Mouse (Mus musculus) mouse embryonic stem cell (cell line): ENCODE measurements around the gene Fig4.

Experiments used
- in situ Hi-C, 2 experiments: fragments of 300-500 bp; cut with MboI; formaldehyde crosslinking; loops; 1 replicate in 1 of 2; 3 replicates in 1 of 2; pipeline ENCODE4 v1.14.3; 2019 to 2020; ENCODE audit warnings: low sequenced_read_pairs in 2 of 2, low pct_unique_long_range_greater_than_20kb in 1 of 2, mixed read lengths in 1 of 2; ENCODE audit not compliant: unreplicated experiment in 1 of 2

The Fig4 gene

DNA sequence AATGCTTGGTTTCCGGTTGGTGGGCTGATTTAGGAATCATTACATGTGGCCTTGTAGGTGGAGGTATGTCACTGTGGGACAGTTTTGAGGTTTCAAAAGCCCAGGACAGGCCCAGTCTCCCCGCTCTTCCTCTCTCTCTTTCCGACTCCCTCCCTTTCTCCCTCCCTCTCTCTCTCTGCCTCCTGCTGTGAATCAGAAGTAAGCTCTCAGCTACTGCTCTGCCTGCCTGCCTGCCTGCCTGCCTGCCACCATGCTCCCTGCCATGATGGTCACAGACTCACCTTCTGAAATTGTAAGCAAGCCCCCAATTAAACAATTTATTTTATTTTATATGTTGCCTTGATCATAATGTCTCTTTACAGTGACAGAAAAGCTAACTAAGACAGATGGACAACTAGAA, 67.5 kb downstream of the Fig4 start:
- in situ Hi-C loops, result no loop called here

DNA sequence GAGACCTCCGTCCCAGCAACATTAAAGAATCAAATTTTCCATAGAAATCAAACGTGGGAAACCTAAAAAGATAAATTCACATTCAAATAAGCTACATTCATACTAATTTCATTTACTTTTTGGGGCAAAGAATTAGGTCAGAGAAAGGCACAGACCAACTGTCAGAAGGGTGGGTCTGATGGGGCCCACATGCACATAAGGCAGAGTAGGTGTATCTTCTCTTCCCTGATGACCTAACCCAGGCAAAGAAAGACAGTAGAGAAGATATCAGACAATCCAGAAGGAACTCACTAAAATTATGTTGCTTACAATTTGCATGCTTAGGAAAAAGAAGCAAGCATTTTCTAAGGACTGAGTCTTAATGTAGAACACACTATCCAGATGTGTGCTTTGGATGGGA, 67.9 kb downstream of the Fig4 start:
- in situ Hi-C loops, result no loop called here

DNA sequence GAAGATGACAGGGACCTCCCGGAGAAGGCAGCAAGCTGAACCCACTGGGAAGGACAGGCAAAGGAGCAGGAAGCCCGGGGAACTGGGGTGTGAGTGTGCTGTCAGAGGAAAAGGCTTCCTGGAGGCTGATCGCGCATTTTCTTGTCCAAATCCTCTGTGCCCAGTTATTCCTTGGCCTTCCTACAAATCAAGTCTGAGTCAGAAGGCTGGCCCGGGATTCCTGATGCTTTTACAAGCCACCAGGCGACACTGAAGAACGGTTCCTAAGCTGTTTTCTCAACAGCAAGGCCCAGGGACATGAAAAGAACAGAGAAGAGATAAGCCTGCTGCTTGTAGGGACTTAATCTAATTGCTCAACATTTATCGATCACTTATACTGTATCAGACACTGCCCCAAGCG, 68.5 kb downstream of the Fig4 start:
- in situ Hi-C loops, result no loop called here

DNA sequence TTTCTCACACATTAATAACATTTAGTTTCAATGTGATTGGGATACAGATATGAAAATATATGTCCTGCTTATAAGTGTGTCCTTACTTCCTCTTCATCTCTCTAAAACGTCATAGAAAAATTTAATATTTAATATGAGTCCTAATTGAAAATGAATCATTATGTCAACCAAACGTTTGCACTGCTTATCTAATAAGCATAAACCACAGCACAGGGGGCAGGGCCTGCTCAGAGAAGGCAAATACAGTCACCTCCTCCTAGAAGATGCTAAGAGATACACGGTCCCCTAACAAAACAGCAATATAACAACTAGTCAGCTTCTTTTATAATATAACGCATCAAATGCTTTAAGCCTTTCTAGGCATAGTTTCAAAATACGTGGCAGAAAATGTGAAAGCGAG, 69.9 kb downstream of the Fig4 start:
- in situ Hi-C loops, result no loop called here

DNA sequence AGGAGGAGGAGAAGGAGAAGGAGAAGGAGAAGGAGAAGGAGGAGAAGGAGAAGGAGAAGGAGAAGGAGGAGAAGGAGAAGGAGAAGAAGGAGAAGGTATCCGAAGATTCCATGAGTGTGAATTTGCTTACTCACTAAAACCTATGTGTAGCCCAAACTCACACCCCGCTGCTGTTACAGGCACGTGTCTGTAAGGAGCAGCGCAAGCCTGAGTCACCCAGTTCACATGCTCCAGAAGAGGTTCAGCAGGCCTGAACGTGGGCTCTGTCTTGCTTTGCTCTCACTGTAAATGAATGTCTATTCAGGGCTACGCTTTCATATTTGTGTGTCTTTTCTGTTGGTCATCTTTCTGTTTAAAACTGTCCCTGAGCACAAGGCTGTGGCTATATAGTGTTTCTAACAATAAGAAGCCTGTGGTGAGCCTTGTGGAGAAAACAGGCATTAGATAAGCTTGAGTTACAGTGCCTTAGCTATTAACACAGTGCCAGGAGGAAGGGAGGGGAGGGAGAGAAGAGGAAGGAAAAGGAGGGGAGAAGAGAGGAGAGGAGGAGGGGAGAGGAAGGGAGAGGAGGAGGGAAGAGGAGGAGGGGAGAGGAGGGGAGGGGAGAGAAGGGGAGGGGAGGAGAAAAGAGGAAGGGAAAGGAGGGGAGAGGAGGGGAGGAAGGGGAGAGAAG, 71.8 kb downstream of the Fig4 start:
- in situ Hi-C loops, result no loop called here

DNA sequence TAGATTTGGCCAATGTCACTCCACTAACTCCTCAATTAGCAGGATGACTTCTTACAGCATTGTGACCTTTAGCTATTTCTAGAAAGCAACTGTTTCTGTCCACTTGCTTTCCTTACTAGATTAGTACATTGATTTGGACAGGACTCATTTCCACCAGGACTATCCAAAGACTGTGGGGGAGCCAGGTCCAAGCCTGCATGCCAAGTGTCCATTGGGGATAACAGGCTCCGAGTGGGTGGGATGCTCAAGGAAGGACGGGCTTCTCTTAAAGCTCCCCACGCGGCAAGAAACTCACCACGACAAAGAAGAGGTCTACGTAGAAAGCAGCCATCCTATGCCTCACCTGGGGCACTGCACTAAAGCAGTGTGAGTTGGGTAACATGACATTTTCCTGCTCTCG, 75.4 kb downstream of the Fig4 start:
- in situ Hi-C loops, result no loop called here

DNA sequence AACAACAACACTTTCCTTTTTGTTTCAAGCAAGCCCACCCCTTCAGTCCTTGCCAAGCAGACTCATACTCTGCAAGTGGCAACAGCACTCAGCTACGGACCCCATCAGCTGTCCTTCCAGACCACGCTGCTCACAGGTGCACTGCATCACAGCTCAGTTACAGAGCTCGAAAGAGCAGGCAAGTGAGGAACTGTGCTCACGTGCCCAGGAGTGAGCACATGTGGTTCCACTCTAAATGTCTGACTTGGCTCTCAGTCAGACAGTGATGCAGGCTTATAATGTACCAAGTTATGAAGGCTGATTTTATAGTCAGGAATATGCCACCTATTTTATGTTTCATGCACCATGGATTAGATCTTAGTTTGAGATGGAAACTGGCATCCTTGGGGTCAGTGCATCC, 79.6 kb downstream of the Fig4 start:
- in situ Hi-C loops, result no loop called here

DNA sequence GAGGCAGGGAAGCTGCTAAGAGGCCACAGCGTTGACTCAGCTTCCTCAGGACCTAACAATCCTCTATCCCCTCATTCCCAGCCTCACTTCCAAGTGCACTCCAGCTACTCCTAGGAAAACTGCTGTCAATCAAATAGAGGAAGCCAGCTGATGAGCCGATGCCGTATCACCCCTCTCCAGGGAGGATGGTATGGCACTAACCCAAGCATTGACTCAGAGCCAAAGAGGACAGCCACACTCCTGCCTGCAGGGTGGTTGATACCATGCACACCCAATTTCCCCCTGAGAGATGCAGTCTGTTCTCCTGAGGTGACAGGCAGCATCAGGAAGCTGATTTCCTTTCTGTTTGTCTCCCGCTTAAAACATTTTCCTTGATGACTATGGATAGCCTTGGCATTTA, 81.9 kb downstream of the Fig4 start:
- in situ Hi-C loops, result no loop called here

DNA sequence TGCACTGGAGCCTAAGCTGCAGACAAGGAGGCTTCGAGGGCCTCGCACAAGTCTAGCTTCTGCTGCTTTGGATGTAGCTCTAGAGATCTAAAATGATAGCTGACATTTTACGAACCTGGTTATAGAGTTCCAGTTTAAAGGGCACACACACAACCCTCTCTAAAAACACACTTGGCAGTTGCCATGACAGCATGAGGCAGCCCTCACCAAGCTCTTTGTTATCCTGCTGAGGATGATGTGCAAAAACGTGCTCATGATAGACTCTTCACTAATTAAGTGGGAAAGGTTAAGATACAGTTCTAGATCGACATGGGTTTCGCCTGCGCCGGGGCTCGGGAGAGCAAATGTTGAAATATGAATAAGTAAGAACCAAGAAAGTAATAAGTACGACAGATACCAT, 84.2 kb downstream of the Fig4 start:
- in situ Hi-C loops, result no loop called here

DNA sequence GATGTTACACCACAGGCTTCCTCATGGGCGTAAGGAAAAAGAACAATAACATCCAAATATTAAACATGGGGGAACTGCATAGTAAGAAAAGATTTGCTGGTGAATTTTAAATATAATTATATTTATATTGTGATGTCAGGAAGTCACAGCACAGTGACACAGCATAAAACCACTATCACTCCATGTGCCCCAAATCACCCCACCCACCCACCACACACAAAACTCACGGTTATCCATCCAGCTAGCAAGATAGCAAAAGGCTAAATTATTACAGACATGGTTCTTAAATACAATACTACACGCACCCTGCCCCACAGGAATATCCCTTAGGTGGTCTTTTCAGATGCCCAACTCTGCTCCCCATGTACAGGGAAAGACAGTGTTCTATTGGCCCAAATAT, 89.0 kb downstream of the Fig4 start:
- in situ Hi-C loops, result no loop called here

DNA sequence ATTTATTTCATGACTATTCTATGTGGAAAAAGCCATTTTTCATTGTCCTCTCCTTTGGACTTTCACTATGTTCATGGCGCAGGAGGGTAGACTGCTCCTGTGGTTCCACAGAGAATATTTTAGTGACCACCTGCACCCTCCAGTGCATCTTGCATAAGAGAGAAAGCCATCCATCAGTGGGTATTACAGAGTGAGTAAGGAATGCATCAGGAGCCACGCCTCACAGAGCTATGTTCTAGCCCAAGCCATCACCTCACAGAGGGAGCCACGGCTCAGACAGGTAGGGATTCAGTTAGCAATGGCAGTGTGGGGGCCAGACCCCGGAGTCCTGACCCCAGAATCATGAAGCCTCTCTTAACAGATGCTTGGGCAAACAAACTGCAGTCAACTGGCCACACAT, 93.5 kb downstream of the Fig4 start:
- in situ Hi-C loops, result no loop called here

DNA sequence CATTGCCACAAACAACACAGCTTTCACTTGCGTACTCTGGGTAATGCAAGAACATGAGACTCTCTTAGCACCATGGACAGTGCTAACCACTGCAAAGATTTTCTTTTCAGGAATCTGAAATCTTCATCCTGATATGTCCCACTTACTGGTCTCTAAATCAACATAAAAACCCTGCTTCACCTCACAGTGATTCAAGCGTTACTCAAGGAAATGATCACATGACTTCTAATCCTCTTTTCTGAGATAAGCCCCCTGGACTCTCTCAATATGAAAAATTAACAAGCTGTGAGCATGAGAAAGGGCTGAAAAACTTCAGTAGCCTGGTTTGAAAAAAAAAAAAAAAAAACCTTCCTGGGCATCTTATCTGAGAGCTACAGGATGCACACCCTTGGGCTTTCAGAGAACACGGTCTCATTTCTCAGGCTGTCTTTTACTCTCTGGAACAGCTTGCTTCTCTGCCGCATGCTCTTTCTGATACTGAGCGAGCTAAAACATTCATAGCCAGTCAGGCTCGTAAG, 94.1 kb downstream of the Fig4 start:
- in situ Hi-C loops, result no loop called here

DNA sequence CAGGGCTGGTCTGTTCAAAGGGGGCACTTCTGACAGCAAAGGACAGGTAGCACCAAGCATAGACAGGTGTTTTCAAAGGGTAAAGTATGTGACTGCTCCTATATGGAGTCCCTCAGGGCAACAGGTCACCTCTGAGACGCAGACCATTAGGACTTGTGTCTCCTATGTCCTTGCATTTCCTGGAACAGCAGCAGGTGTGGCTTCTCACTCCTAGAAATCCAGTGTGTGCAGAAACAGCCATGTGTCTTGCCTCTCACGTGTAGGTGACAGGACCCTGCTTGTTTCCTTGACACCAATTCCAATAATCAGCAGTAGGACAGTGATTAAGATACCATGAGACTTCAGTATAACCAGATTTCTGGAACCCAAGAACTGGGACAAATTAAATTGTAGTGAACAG, 97.4 kb downstream of the Fig4 start:
- in situ Hi-C loops, result no loop called here

DNA sequence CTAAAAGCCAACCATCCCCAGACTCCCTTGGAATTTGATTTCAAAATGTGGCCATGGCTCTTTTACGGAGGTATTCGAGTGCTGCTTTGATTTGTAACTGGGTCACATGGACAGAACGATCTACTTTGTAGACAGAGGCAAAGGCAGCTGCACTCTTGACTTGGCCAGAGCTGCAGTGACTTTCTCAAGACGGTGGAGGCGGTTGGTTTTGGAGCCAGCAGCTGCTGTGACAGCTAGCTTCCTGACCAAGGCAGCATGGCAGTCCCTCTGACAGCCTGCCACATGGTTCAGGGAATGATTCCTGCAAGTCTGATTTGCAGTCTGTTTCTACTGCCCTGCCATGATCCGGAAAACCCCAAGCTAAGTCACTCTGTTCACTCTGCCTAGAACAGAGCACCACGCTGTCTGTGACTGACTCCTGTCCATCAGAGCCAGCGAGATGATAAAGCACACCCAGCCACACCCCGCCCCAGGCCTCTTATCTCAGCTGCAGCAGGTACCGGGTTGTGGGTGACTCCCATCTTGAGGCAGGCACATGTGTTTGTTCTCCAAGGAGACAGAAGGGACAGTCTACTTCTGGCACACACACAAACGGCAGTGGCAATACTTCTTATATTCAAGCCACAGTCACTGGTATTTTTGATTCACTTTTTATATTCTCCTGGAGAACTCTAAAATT, 98.3 kb downstream of the Fig4 start:
- in situ Hi-C loops, result no loop called here

DNA sequence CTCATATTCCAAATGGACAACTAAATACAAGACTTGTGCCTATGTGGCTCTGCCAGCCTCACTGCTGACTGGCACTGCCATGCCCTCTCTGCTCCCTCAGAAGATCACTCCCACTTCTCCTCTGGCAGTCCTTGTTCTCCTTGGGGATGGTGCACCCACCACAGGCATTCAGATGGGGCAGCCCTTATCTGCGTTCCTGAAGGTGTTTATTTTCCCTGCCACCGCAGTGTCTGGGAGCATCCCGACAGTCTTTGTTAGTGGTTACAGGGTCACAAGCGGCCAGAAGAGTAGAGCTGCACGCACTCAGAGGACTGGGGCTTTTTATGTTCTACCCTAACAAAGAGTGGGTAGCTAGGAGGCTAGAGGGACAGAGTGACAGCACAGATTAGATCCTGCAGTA, 98.9 kb downstream of the Fig4 start:
- in situ Hi-C loops, result no loop called here

DNA sequence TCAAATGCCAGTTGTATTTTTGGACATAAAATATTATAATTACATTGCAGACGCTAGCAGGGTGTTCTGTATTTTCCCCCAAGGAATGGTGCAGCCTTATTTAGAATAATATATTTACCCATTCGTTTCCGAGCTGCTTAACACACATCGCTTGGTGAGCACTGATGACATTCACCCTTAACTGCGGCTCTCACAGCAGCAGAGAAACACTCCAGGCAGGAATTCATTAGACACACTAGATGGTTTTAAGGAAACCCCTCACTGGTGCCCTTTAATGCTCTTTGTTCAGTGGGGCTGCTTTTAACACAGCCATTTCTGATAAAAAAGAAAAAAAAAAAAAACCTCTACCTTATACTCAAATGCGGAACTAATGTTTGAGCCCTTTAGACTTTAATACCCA, 104.3 kb downstream of the Fig4 start:
- in situ Hi-C loops, result no loop called here

DNA sequence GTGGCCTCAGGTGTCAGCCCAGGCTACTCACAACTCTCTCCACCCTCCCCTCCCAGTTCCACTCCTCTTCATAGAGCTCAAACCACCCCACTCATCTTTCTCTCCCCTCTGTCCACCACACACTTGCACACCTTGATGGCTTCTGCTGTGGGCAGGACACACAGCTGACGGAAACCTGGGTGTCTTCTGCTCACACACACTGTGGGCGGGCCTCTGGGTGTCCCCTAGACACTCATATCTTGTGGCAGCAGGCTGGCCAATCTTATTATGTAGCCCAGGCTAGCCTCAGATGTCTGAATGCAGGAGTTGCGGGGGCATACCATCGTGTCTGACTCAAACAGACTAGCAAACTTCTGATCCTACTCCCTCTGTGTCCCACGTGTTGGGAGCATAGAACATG, 105.3 kb downstream of the Fig4 start:
- in situ Hi-C loops, result no loop called here

DNA sequence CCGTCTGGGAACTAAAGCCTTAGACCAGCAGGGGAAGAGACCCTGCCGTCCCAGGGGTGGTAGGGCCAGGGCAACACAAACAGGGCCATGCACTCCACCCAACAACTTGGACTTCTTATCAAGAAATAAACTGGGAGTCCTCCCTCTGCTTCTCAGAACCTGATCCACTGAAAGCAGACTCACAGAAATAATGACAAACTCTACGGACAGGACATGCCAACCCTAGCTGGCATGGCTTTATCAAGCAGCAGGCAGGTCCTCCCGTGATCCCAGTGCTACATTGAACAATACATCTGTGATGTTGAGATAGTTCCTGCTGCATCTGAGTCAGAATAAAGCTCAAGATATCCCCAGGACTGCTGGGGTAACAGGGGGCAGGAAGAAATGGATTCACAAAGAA, 106.8 kb downstream of the Fig4 start:
- in situ Hi-C loops, result no loop called here

DNA sequence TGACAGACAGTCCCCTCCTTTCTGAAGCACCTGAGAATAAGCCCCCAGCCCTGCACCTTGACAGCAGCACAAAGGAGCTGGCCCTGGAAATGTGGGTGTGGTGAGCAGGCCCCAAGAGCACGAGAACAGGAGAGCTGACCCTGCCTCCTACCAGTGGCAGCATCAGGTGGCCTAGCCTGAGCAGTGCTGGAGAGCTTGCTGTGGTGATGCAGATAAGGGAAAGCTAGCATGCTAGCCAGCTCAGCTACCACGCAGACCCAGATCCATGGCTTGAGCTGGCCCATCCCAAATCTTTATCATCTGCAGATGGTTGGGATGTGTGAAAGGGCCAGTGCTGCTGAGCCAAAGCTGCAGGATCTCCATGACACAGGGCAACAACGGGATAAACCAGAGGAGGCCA, 113.7 kb downstream of the Fig4 start:
- in situ Hi-C loops, result no loop called here

DNA sequence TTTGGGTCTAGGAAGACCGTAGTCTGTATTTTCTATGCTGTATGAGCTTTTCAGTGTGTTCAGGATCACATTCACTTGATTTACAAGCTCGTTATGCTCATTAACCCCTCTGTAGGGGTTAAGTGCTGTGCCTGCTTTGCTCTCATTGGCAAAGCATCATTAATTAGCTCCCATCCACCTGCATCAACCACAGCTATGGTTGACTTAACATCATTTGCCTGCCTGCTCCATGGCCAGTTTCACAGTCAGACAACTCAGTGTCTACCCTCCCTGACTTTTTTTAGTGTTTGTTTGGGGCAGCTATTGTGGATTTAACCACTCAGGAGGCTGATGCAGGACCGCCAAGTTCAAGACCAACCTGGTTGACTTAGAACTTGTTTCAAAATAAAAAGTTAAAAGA, 119.1 kb downstream of the Fig4 start:
- in situ Hi-C loops, result no loop called here
